Comparison of ENCODE assay signal across 22 mouse cellular contexts in genomic region chr10:42693482-42693881, GRCm38 (mm10).
DNase-seq lines count a peak whose midpoint lies in the region; ATAC-seq and TF ChIP-seq lines count a peak whose summit lies in the region.
"Had no signal": no experiment of that assay in that cellular context is flagged by ENCODE, and none has a peak within 500 bp of the region (broad histone marks: within the 10 kb centered on the region; RNA-seq: fewer than 3 reads in every experiment).

No protein-coding gene starts in this region.

- H3K4me1 ChIP-seq in hindbrain, postnatal 0 days (ENCODE audit: insufficient read depth, low read length), result no peaks in the 10 kb centered on the region
- H3K4me1 ChIP-seq in hindbrain, embryonic 11.5 days (replicated peaks; ENCODE audit: control insufficient read depth, insufficient read depth, low read length), result 0 out of 2 replicates have a peak, but pooled peaks cover 2% of the 10 kb centered on the region
- H3K4me1 ChIP-seq in liver, postnatal 0 days (ENCODE audit: insufficient read depth), result no peaks in the 10 kb centered on the region
- no peaks in the 10 kb centered on the region for H3K4me1 ChIP-seq in liver, embryonic 12.5 days
- peaks cover 2% of the 10 kb centered on the region for H3K4me1 ChIP-seq in ES-Bruce4 (ENCODE audit: control insufficient read depth, insufficient read depth, low read length)

- no peaks in the 10 kb centered on the region for H3K27me3 ChIP-seq in hindbrain, postnatal 0 days (ENCODE audit: insufficient read depth, low read length)
- H3K27me3 ChIP-seq in hindbrain, embryonic 11.5 days (ENCODE audit: control insufficient read depth, insufficient read depth, low read length), result no peaks in the 10 kb centered on the region
- no peaks in the 10 kb centered on the region for H3K27me3 ChIP-seq in liver, postnatal 0 days (ENCODE audit: insufficient read depth, low read length)
- H3K27me3 ChIP-seq in liver, embryonic 12.5 days (replicated peaks), result no peaks in the 10 kb centered on the region
- H3K27me3 ChIP-seq in ES-Bruce4 (ENCODE audit: control insufficient read depth, insufficient read depth, low read length, poor library complexity, severe bottlenecking), result no peaks in the 10 kb centered on the region
- H3K27me3 ChIP-seq: embryonic facial prominence, embryonic 13.5 days; hindbrain, embryonic 15.5 days; liver, embryonic 15.5 days had no signal

- no peaks in the 10 kb centered on the region for H3K9me3 ChIP-seq in hindbrain, postnatal 0 days (ENCODE audit: low read length)
- H3K9me3 ChIP-seq in hindbrain, embryonic 11.5 days (ENCODE audit: control insufficient read depth, low read length), result no peaks in the 10 kb centered on the region
- H3K9me3 ChIP-seq in liver, postnatal 0 days (ENCODE audit: low read length), result no peaks in the 10 kb centered on the region
- H3K9me3 ChIP-seq in liver, embryonic 12.5 days (replicated peaks), result no peaks in the 10 kb centered on the region
- no peaks in the 10 kb centered on the region for H3K9me3 ChIP-seq in ES-Bruce4 (replicated peaks; ENCODE audit: control insufficient read depth, insufficient read depth, low read length, poor library complexity, severe bottlenecking)
- H3K9me3 ChIP-seq: embryonic facial prominence, embryonic 13.5 days; hindbrain, embryonic 15.5 days; limb, embryonic 10.5 days; liver, embryonic 15.5 days had no signal

- ATAC-seq in hindbrain, postnatal 0 days, result no peak
- ATAC-seq in hindbrain, embryonic 11.5 days (ENCODE audit: low FRiP score), result no peak
- no peak for ATAC-seq in liver, postnatal 0 days
- ATAC-seq in liver, embryonic 12.5 days, result no peak
- 0 out of 2 replicates have a peak, but pooled peaks have one; percentile 43 for ATAC-seq in megakaryocyte-erythroid progenitor cell, adult 5-6 weeks (replicated peaks; ENCODE audit: low FRiP score, low TSS enrichment, poor library complexity, severe bottlenecking)
- no peak for ATAC-seq in megakaryocyte, adult 5-6 weeks (ENCODE audit: poor library complexity, severe bottlenecking)
- ATAC-seq: forebrain, embryonic 16.5 days had no signal

- no peak overlapping the region for H3K4me2 ChIP-seq in hindbrain, postnatal 0 days (ENCODE audit: low read depth, low read length)
- no peak overlapping the region for H3K4me2 ChIP-seq in hindbrain, embryonic 11.5 days (replicated peaks; ENCODE audit: low read depth, low read length)
- no peak overlapping the region for H3K4me2 ChIP-seq in liver, postnatal 0 days (ENCODE audit: low read depth, low read length)
- no peak overlapping the region for H3K4me2 ChIP-seq in liver, embryonic 12.5 days
- H3K4me2 ChIP-seq: embryonic facial prominence, embryonic 13.5 days; heart, embryonic 11.5 days; hindbrain, embryonic 15.5 days; liver, embryonic 15.5 days had no signal

- 0 out of 2 replicates have a peak, but pooled peaks have one; percentile 15 for TF ChIP-seq CTCF in hindbrain, postnatal 0 days (IDR thresholded peaks at IDR 0.05; ENCODE audit: low read depth)
- TF ChIP-seq CTCF in liver, postnatal 0 days (IDR thresholded peaks at IDR 0.05; ENCODE audit: low read depth), result peak; percentile 35
- peak; percentile 40 for TF ChIP-seq CTCF in ES-Bruce4 (IDR thresholded peaks at IDR 0.05; ENCODE audit: low read depth, low read length)

- TF ChIP-seq POLR2A in ES-Bruce4 (IDR thresholded peaks at IDR 0.05; ENCODE audit: insufficient read depth, low read length), result no peak

- no peak overlapping the region for H3K9ac ChIP-seq in hindbrain, postnatal 0 days (replicated peaks; ENCODE audit: low read length)
- no peak overlapping the region for H3K9ac ChIP-seq in hindbrain, embryonic 11.5 days (ENCODE audit: low read depth, low read length)
- no peak overlapping the region for H3K9ac ChIP-seq in liver, postnatal 0 days (replicated peaks)
- no peak overlapping the region for H3K9ac ChIP-seq in liver, embryonic 12.5 days
- no peak overlapping the region for H3K9ac ChIP-seq in ES-Bruce4 (ENCODE audit: low read depth, poor library complexity, severe bottlenecking)
- H3K9ac ChIP-seq: embryonic facial prominence, embryonic 13.5 days; hindbrain, embryonic 15.5 days; liver, embryonic 15.5 days had no signal

- peaks cover 3% of the 10 kb centered on the region; the same call in 1 of the 2 replicates for H3K36me3 ChIP-seq in hindbrain, postnatal 0 days (ENCODE audit: insufficient read depth, low read length)
- H3K36me3 ChIP-seq in hindbrain, embryonic 11.5 days (ENCODE audit: control insufficient read depth, insufficient read depth, low read length), result no peaks in the 10 kb centered on the region
- peaks cover 8% of the 10 kb centered on the region for H3K36me3 ChIP-seq in liver, postnatal 0 days (replicated peaks; ENCODE audit: insufficient read depth, low read length)
- peaks cover 17% of the 10 kb centered on the region for H3K36me3 ChIP-seq in liver, embryonic 12.5 days
- peaks cover 3% of the 10 kb centered on the region; the same call in 1 of the 2 replicates for H3K36me3 ChIP-seq in ES-Bruce4 (ENCODE audit: control insufficient read depth, insufficient read depth, low read length, poor library complexity, severe bottlenecking)
- H3K36me3 ChIP-seq: limb, embryonic 10.5 days had no signal

- no peak overlapping the region for H3K4me3 ChIP-seq in hindbrain, postnatal 0 days (ENCODE audit: low read length)
- no peak overlapping the region for H3K4me3 ChIP-seq in hindbrain, embryonic 11.5 days (ENCODE audit: low read depth, low read length)
- H3K4me3 ChIP-seq in liver, postnatal 0 days (ENCODE audit: low read depth, low read length), result no peak overlapping the region
- no peak overlapping the region for H3K4me3 ChIP-seq in liver, embryonic 12.5 days
- H3K4me3 ChIP-seq in ES-Bruce4 (ENCODE audit: low read depth, low read length), result no peak overlapping the region
- H3K4me3 ChIP-seq: embryonic facial prominence, embryonic 13.5 days; hindbrain, embryonic 15.5 days; limb, embryonic 10.5 days; liver, embryonic 15.5 days had no signal

- TF ChIP-seq EP300 in liver, postnatal 0 days (IDR thresholded peaks at IDR 0.05; ENCODE audit: low read depth), result no peak
- TF ChIP-seq EP300 in ES-Bruce4 (IDR thresholded peaks at IDR 0.05; ENCODE audit: insufficient read depth, low read depth, low read length), result no peak

- no peak overlapping the region for H3K27ac ChIP-seq in hindbrain, postnatal 0 days
- no peak overlapping the region for H3K27ac ChIP-seq in hindbrain, embryonic 11.5 days (ENCODE audit: low read depth, low read length)
- H3K27ac ChIP-seq in liver, postnatal 0 days (ENCODE audit: low read depth), result no peak overlapping the region
- no peak overlapping the region for H3K27ac ChIP-seq in liver, embryonic 12.5 days
- H3K27ac ChIP-seq in ES-Bruce4 (ENCODE audit: insufficient read depth, low read length), result no peak overlapping the region
- H3K27ac ChIP-seq: embryonic facial prominence, embryonic 13.5 days; hindbrain, embryonic 15.5 days; limb, embryonic 10.5 days; liver, embryonic 15.5 days had no signal

- 83% methylated on average over 2 of the region's 2 CpGs for WGBS in hindbrain, postnatal 0 days
- 50% methylated on average over 2 of the region's 2 CpGs for WGBS in hindbrain, embryonic 11.5 days
- 75% methylated on average over 2 of the region's 2 CpGs for WGBS in liver, postnatal 0 days (ENCODE audit: insufficient replicate concordance)
- WGBS in liver, embryonic 12.5 days (ENCODE audit: insufficient replicate concordance), result 58% methylated on average over 2 of the region's 2 CpGs

- no peak for DNase-seq in hindbrain, postnatal 0 days (ENCODE audit: low spot score)
- no peak for DNase-seq in hindbrain, embryonic 11.5 days (ENCODE audit: low spot score)
- no peak for DNase-seq in liver, postnatal 0 days
- no peak for DNase-seq in adrenal gland, postnatal 14 days
- DNase-seq: adrenal gland, adult 8-10 months; cerebellum, adult 11 months; cerebellum, postnatal 10 days; kidney, adult 11 months; kidney, postnatal 25 days; lung, postnatal 10 days; right cerebral cortex, postnatal 4 days; thymus, postnatal 36 days had no signal
